Mouse (Mus musculus) spleen, postnatal 36 days (tissue): ENCODE results near the gene Cfap20.

Experiments used
- DNase-seq, 2 experiments: peaks; one replicate each; pipeline ENCODE4 v3.0.0; 2022; ENCODE audit warnings: low spot score in 2 of 2, mixed read lengths in 1 of 2

The Cfap20 gene

GRCm38 (mm10) chr8:95434686-95435439 lies at the start of gene Cfap20:
Cfap20 (minus strand) TSS chr8:95434869.
- peak; percentile 99 to 100 for DNase-seq

DNA sequence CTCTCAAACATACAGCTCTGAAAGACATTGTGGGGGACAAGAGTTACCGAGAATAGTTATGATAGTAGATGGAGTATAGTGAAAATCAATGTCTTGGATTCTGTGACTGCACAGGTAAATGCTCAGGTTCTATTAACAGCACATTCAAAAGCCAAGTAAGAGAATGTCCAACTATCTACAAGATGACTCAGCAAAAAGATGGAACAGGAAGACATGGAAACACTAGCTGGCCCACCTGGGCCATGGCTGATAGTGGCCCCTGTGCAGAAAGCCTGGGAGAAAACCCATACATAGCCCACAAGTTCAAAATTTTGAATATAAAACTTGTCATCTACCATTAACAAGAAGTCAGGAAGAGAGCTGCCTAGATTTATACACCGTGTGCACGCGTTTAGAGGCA lies 35.3 kb upstream of the Cfap20 start:
- no peak for DNase-seq

- DNase-seq: no peak
Observed at GRCm38 (mm10) chr8:95468995-95469394, 34.3 kb upstream of the Cfap20 start.

DNA sequence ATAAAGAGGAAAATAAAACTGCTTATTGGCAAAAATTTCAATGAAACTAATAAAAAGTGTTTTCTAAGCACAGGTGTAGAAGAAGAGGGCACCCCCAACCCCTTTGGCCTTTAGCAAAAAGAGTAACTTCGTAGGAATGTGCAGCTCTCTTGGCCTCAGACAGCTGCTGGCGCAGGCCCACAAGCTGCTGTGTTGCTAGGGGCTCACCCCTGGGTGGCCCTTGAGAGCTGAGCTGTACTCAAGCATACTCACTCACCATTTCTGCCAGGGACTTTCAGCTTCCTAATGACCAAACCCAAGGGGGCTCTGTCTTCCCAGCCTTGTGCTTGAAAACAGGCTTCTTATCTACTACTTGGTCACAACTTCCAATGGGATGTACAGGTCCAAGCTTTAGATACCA lies 31.9 kb upstream of the Cfap20 start:
- DNase-seq: no peak

DNA sequence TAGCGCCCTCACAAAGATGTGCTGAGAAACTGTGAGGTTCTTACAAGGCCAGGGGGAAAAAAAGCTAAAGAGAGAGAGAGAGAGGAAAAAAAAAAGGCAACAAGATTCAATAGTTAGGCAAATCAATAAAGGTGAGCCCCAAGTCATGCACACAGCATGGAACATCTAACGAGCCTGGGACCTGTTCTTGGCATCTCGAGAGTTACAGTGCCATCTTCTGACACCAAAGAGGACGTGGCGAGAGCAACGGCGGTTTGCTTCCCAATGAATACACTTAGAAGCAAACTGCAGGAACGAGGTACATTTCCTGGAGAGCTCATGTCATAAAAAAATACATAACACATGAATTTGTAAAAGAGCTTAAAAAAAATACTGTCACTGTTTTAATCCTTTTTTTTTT lies 17.8 kb upstream of the Cfap20 start:
- DNase-seq: no peak

- DNase-seq: no peak
Observed at GRCm38 (mm10) chr8:95450271-95450670, 15.6 kb upstream of the Cfap20 start.

- no peak for DNase-seq
Observed at GRCm38 (mm10) chr8:95447661-95448060, 13.0 kb upstream of the Cfap20 start.

GRCm38 (mm10) chr8:95445042-95445441 lies 10.4 kb upstream of the Cfap20 start:
- no peak for DNase-seq

DNA sequence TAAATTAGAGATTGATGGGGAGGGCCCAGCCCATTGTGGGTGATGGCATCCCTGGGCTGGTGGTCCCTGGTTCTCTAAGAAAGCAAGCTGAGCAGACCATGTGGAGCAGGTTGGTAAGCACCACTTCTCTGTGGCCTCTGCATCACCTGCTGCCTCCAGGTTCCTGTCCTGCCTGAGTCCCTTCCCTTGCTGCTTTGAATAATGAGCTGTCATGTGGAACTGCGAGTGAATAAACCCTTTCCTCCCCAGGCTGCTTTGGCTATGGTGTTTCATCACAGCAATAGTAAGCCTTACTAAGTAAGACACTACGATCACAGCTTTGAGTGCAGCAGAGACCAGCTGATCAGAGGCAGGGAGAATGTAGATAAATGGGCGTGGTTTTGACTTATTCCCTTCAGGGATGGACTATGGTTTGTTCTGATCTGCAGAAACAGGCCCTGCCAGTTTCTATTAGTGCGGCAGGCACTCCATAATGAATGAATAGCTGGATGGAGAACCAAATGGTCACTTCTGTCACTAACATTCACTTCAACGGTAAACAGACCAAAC lies 6.9 kb upstream of the Cfap20 start:
- DNase-seq: peak in 1 of 2 experiments; percentile 15

DNA sequence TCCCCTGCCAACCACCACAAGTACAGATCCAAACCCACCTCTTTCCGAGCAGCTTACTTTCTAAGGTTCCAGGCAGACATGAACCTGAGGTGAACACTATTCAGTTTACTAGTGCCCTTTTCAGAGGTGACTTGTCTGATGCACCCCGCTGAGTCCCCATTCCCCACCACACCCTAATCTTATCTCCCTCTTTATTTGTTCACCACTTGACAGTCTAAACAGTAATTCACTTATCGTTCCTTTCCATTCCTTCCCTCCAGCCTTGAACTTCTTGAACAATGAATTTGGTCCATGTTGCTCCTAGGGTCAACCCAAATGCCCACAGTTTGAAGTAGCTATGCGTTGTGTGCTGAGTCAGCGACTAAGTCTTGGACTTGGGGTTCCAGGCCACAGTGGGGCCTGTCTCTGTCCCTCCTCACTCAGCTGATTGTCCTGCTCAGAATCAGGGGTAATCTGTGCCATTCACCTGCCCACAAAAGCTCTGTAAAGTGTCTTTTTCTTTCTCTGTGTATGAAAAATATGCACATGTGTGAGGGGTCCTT lies 5.6 kb upstream of the Cfap20 start:
- no peak for DNase-seq

DNA sequence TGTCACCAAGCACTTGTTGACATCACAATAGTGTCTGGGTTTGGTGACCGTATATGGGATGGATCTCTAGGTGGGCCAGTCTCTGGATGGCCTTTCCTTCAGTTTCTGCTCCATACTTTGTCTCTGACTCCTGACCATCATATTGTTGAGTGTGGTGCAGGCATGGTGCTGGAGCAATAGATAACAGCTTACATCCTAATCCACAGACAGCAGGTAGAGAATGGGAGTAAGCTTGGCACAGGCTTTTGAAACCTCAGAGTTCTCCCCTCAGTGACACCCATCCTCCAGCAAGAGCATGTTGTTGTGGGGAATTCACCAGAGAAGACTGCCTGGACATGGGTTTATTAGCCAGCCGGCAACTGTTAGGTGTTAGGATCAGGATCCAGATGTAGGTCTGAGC lies 4.8 kb upstream of the Cfap20 start:
- DNase-seq: no peak

- no peak for DNase-seq
Observed at GRCm38 (mm10) chr8:95437341-95437992, 2.8 kb upstream of the Cfap20 start.

DNA sequence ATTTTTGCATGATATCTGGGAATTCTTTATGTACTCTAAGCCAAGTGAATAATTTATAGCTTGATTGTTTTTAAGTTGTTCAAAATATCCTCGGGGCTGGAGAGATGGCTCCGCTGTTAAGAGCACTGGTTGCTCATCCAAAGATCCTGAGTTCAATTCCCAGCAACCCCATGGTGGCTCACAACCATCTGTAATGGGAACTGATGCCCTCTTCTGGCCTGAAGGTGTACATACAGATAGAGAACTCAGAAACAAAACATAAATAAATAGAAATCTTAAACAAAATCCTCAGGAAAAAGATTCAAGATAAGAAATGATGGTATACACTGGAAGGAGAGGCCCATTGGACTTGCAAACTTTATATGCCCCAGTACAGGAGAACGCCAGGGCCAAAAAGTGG lies 1.3 kb upstream of the Cfap20 start:
- DNase-seq: no peak

- DNase-seq: no peak
Observed at GRCm38 (mm10) chr8:95435471-95435870, 802 bp upstream of the Cfap20 start.

DNA sequence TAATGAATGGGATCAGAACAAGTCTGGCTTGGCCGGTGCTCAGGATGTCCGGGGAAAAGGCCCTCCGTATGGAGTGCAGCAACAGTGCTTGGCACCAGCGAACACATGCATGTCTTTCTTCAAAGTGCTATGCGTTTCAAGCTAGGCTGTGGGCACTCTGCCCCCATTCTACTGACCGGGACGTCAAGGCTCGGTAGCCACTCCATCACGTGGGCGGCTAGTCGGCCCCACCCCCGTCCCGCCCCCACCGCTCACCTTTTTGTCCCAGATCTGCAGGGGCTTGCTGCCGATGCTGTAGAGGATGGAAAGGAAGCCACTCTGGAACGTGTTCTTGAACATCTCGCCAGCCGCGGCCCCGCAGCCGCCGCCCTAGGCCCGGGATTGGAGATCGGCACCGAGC lies 436 bp downstream of the Cfap20 start:
- DNase-seq: no peak

DNA sequence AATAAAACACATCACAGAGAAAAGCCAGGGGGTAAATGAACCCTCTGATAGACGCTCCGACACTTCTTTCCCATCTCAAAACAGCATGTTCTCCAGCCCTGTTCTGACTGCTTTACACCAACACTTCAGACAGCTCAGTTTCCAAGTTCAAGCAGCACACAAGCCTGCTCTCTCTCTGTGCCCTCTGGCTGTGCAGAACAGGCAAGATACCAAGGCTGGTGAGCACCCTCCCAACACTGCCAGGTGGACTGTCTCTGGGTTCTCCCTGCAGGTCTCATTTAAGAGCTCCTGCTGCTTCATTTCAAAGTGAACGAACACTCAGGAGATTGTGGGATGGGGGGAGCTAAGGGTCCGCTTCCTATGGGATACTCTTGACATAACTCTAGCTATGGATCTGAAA lies 1.5 kb downstream of the Cfap20 start:
- DNase-seq: no peak

DNA sequence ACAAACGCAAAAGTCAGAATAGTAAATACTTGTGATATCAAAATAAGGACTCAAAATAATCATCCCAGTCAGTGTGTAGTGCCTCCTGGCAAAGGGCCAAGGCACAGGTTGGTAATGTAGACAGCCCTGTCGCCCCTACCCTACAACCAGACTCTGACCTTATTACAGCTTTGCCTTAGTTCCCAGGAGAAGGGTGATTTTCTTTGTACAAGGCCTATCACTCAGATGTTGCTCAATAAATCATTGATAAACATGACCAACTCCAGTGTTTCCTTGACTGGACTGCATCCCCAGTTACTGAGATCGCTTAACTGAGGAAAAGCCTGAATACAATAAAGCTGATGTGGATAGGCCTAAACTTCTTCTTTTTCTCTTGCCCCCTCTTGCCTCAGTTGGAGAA lies 2.2 kb downstream of the Cfap20 start:
- DNase-seq: no peak

DNA sequence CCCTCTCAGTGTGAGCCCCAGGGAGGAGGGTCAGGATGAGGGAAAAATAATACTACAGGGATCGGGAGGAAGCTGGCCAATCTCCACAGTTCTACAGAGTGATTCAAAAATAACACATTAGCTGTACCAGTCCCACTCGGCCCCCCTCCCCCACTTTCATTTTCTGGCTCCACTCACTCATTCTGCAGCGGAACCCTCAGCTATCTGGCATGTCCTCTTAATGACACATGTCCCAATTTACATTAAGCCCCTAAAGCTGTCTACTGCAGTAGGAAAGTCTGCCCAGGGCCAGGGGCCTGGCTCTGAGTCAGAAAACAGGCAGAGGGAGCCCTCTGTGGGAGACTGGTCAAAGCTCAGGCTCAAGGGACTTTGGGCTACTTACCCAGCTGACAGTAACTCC lies 4.7 kb downstream of the Cfap20 start:
- DNase-seq: no peak

GRCm38 (mm10) chr8:95427594-95428535 lies 6.8 kb downstream of the Cfap20 start:
- peak; percentile 63 to 64 for DNase-seq

DNA sequence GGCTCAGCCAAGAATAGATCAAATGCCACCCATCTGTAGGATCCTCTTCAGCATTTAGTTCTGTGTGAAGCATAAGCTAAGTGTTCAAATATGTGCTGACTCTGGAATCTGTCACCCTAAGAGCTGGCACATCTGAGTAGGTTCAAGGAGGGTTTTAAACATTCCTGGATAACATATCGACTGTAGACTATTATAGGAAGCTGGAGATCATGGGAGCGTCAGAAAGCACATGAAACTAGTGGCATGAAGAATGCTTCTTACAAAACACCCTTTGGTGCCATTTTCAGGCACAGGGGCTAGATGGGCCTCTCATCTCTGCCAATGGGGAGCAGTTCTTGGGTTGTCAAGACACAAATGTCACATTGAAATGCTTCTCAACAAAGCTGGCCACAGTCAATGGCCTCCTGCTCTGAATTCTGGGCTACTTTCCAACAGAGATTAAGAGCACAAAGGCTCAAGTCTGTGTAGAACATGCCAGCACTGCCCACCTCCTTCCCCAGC lies 7.8 kb downstream of the Cfap20 start:
- no peak for DNase-seq

DNA sequence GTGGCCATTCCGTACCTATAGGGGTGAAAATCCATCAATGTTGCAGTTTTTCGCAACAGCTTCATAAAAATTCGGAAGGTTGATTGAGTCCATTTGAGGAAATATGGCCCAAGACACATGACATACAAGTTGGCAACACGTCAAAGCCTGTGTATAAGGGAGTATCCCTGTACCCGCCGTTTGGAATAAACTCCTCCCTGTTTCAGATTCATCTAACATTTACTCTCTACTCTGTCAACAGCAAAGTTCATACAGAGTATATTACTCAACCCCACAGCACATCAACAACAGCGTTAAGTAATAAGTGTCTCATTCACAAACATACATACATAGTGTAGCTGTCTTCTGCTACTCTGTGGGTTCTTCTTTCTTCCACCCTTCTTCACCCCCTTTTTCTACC lies 10.0 kb downstream of the Cfap20 start:
- no peak for DNase-seq
